Mouse (Mus musculus) heart, embryonic 15.5 days (tissue): ENCODE data around the gene Camk2b. TPM values are rescaled to one million over a fixed set of nuclear protein-coding genes. Genes with fewer than 3 reads are reported as not detected.
"Not testable (repeated sequence)": the region's sequence is repeated elsewhere in the genome, so short reads cannot be mapped to it uniquely, and the experiment has no call there.

ENCODE experiments used
- ATAC-seq: fragments of 200-750 bp; cut with Nextera tagmentation; replicated peaks from 2 replicates; pipeline ENCODE4 v1.8.0; 2017; ENCODE audit warnings: low read depth, moderate TSS enrichment; ENCODE audit not compliant: insufficient number of reproducible peaks, insufficient read depth, low FRiP score
- H3K27ac ChIP-seq: fragments of 300-500 bp; sonication (generic); 2 replicates; pipeline ENCODE4 v1.5.1; 2015; ENCODE audit warnings: mild to moderate bottlenecking, inconsistent platforms
- H3K27me3 ChIP-seq: fragments of 300-500 bp; sonication (generic); 2 replicates; pipeline ENCODE4 v1.6.1; 2015; ENCODE audit warnings: inconsistent platforms
- H3K36me3 ChIP-seq: fragments of 300-500 bp; sonication (generic); 2 replicates; pipeline ENCODE4 v1.6.1; 2015; ENCODE audit warnings: mild to moderate bottlenecking, inconsistent platforms
- H3K4me1 ChIP-seq: fragments of 300-500 bp; sonication (generic); replicated peaks from 2 replicates; pipeline ENCODE4 v1.6.1; 2015; ENCODE audit warnings: inconsistent platforms
- H3K4me2 ChIP-seq: fragments of 300-500 bp; sonication (generic); 2 replicates; pipeline ENCODE4 v1.6.1; 2015; ENCODE audit warnings: inconsistent platforms, mild to moderate bottlenecking, moderate library complexity
- H3K4me3 ChIP-seq: fragments of 300-500 bp; sonication (generic); 2 replicates; pipeline ENCODE4 v1.5.1; 2015; ENCODE audit warnings: mild to moderate bottlenecking, inconsistent platforms
- H3K9ac ChIP-seq: fragments of 300-500 bp; sonication (generic); 2 replicates; pipeline ENCODE4 v1.6.1; 2015; ENCODE audit warnings: mild to moderate bottlenecking, inconsistent platforms
- H3K9me3 ChIP-seq: fragments of 300-500 bp; sonication (generic); replicated peaks from 2 replicates; pipeline ENCODE4 v1.6.1; 2016; ENCODE audit warnings: inconsistent platforms
- WGBS: fragments of 180-500 bp; shearing (Covaris S2); methylation state at CpG from one replicate; pipeline ENCODE4 v1.1.7; 2015; ENCODE audit warnings: mixed read lengths; 5-methylcytosine and 5-hydroxymethylcytosine counted together
- polyA plus RNA-seq: library from polyadenylated mRNA; unstranded; fragments of >200 nt; fragmentation: Nextera tagmentation; extraction: Ambion mirVana; gene quantifications from 2 replicates; pipeline ENCODE4 v1.2.1, GENCODE M21; 2015

The Camk2b gene
- polyA plus RNA-seq, 1 experiment from 2014 or later = 2.8 TPM

DNA sequence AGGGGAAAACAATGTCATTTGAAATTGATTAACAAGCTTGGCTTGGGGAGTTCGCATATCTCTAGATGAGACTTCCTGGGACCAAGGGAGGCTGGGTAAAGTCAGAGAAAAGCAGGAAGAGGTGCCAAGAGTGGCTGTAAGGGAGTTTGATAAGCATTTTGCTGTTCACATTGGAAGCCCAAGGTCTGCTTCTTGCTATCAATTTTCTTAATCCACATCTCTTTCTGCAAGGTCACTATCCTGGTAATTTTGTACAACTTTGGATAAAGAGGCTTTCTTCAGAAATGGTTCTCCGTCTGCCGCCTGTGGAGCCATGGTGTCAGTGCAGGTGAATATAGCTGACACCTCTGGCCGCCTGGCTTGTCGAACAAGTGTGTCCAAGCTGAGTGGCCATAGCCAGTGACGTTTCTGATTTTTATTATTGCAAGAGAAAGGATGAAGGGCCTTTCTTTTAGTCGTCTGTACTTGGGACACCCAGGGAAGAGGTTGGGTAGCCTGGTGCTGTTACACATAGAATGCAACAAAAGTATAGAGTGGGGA, 111.1 kb downstream of the Camk2b start:
- H3K4me2 ChIP-seq = peak overlapping the region; percentile 84

GRCm38 (mm10) chr11:5954435-5954834, 111.7 kb downstream of the Camk2b start:
- peak overlapping the region; percentile 96; the same call in 1 of the 2 replicates for H3K27ac ChIP-seq
- no peaks in the 10 kb centered on the region for H3K27me3 ChIP-seq
- H3K36me3 ChIP-seq = no peaks in the 10 kb centered on the region
- H3K4me3 ChIP-seq = no peak overlapping the region
- peaks cover 42% of the 10 kb centered on the region for H3K4me1 ChIP-seq
- H3K4me2 ChIP-seq = peak overlapping the region; percentile 84; the same call in 1 of the 2 replicates
- 64% methylated on average over 5 of the region's 5 CpGs for WGBS
- H3K9ac ChIP-seq = no peak overlapping the region
- no peak for ATAC-seq
- H3K9me3 ChIP-seq = no peaks in the 10 kb centered on the region

More for the DNA sequence above, 111.1 kb downstream of the Camk2b start:
- peaks cover 2% of the 10 kb centered on the region; the same call in 1 of the 2 replicates for H3K36me3 ChIP-seq
- WGBS = 6% methylated on average over 7 of the region's 7 CpGs
- no peaks in the 10 kb centered on the region for H3K9me3 ChIP-seq
- peaks cover 38% of the 10 kb centered on the region for H3K4me1 ChIP-seq
- H3K27ac ChIP-seq = peak overlapping the region; percentile 96
- ATAC-seq = peak; percentile 34
- peak overlapping the region; percentile 92 for H3K9ac ChIP-seq
- H3K27me3 ChIP-seq = no peaks in the 10 kb centered on the region
- H3K4me3 ChIP-seq = peak overlapping the region; percentile 93

DNA sequence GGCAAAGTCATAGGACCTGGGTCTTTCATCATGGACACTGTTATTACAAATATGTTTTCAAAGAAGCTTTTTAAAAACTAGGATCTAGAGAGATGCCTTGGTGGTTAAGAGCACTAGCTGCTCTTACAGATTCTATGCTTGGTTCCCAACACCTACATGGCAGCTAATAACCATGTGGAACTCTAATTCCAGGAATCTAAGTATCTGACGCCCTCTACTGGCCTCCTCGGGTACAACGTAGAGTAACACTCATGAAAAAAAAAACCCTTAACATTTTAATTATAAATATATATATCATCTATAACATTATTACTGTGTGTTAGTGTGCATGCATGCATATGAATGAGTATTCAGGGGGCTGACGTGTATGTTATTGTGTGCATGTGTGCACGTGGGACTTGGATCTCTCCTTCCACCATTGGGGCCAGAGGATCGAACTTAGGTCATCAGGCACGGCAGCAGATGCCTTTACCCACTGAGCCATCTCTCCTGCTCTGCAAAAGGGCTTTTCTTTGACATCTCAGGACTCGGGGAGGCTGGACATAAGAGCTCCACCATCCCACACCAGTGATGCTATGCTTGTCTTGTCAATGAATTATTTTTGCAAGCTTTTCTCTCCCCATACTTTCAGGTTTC, 112.9 kb downstream of the Camk2b start:
- Histone ChIP-seq H3K9me3 (no peaks in the 10 kb centered on the region), H3K9ac (no peak overlapping the region), H3K36me3 (no peaks in the 10 kb centered on the region), H3K4me3 (no peak overlapping the region), H3K27me3 (no peaks in the 10 kb centered on the region), H3K27ac (peak overlapping the region; percentile 69; the same call in 1 of the 2 replicates), H3K4me1 (peaks cover 43% of the 10 kb centered on the region), H3K4me2 (no peak overlapping the region)
- no peak for ATAC-seq
- WGBS = 43% methylated on average over 8 of the region's 8 CpGs

GRCm38 (mm10) chr11:5952501-5952900, 113.7 kb downstream of the Camk2b start:
- Histone ChIP-seq H3K36me3 (no peaks in the 10 kb centered on the region), H3K4me3 (no peak overlapping the region), H3K27me3 (no peaks in the 10 kb centered on the region), H3K27ac (peak overlapping the region; percentile 69), H3K4me1 (peaks cover 42% of the 10 kb centered on the region), H3K9me3 (no peaks in the 10 kb centered on the region), H3K9ac (no peak overlapping the region), H3K4me2 (peak overlapping the region; percentile 5; the same call in 1 of the 2 replicates)
- 17% methylated on average over 5 of the region's 5 CpGs for WGBS
- ATAC-seq = no peak; the same call in 1 of the 2 replicates

DNA sequence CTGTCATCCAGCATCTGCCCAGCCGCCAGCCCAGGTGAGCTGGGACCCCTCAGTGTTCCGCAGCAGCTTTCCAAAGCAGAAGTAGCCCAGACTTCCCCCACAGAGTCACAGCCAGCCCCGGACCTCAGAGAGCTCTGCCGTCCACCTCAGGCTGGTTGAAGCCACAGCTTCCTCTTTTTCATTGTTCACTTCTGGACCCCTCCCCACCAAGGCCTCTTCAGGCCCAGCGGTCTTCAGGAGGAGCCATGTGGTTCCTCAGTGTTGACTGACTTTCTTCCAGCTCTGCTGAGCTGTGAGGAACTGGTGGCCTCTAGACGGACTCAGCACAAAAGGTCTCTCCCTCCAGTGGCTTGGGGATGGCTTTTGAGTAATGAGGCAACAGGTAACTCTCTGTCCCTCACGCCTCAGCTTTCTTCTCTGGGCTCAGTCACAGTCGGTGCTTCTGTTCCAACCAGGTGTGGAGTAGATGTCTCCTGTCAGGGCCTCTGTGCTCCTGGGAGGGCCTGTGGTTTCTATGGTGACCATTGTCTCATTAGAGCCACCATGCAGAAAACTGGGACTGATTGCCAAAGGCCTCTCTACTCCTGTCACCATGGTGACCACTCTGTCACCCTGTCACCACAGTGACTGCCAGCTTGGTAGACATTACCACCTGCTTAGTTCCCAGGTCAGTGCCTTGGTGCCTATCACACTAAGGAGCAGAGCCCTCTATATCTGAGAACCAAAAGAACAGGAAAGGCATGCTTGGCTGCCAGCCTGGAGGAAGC, 116.4 kb downstream of the Camk2b start, which contains the start of gene Gck:
Gene Gck, minus strand, starts transcription at position 496 of the 767 bp plus-strand sequence.
- H3K4me3 ChIP-seq = no peak within 1 kb of the TSS
- no peak within 1 kb of the TSS for H3K4me2 ChIP-seq
- no peaks in the 10 kb centered on the region for H3K9me3 ChIP-seq
- H3K27me3 ChIP-seq = no peaks in the 10 kb centered on the region
- 65% methylated on average over 8 of the region's 8 CpGs for WGBS
- ATAC-seq = no peak
- no peaks in the 10 kb centered on the region for H3K36me3 ChIP-seq
- peaks cover 24% of the 10 kb centered on the region for H3K4me1 ChIP-seq
- H3K27ac ChIP-seq = no peak within 1 kb of the TSS
- H3K9ac ChIP-seq = no peak within 1 kb of the TSS

- no peak overlapping the region for H3K4me2 ChIP-seq
- no peaks in the 10 kb centered on the region for H3K27me3 ChIP-seq
- peaks cover 23% of the 10 kb centered on the region for H3K4me1 ChIP-seq
- H3K9me3 ChIP-seq = no peaks in the 10 kb centered on the region
- no peak for ATAC-seq
- 49% methylated on average over 10 of the region's 10 CpGs for WGBS
- H3K36me3 ChIP-seq = no peaks in the 10 kb centered on the region
- H3K9ac ChIP-seq = no peak overlapping the region
- H3K4me3 ChIP-seq = no peak overlapping the region
- H3K27ac ChIP-seq = no peak overlapping the region
Measured at GRCm38 (mm10) chr11:5948546-5949250, 117.5 kb downstream of the Camk2b start.

DNA sequence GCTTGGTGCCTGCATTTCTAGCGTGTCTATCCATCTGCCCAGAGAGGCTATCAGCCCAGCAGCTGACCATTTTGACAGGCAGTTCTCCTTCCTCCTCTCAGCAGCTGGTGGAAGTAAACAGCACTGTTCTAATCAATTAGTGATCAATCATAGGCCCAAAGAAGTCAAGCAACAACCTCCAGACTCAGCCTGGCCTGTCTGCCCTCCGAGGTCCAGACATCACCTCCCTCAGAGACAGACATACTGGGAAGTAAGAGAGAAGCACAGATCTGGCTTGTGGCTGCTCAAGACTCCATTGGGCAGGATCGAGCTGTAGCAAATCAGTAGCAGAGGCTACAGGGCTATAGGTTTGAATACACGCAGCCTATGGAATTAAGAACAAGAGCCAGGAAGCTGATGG, 118.4 kb downstream of the Camk2b start:
- no peak overlapping the region for H3K9ac ChIP-seq
- H3K4me3 ChIP-seq = no peak overlapping the region
- H3K27me3 ChIP-seq = no peaks in the 10 kb centered on the region
- WGBS = 52% methylated on average over 4 of the region's 4 CpGs
- no peaks in the 10 kb centered on the region for H3K9me3 ChIP-seq
- H3K27ac ChIP-seq = no peak overlapping the region
- no peak for ATAC-seq
- no peak overlapping the region for H3K4me2 ChIP-seq
- no peaks in the 10 kb centered on the region for H3K36me3 ChIP-seq
- peaks cover 16% of the 10 kb centered on the region for H3K4me1 ChIP-seq

- no peak overlapping the region for H3K4me2 ChIP-seq
- H3K4me1 ChIP-seq = peaks cover 8% of the 10 kb centered on the region; the same call in 1 of the 2 replicates
- H3K4me3 ChIP-seq = no peak overlapping the region
- H3K9ac ChIP-seq = no peak overlapping the region
- no peaks in the 10 kb centered on the region for H3K27me3 ChIP-seq
- ATAC-seq = no peak
- H3K27ac ChIP-seq = no peak overlapping the region
- WGBS = 71% methylated on average over 2 of the region's 2 CpGs
- H3K36me3 ChIP-seq = no peaks in the 10 kb centered on the region
- H3K9me3 ChIP-seq = no peaks in the 10 kb centered on the region
Measured at GRCm38 (mm10) chr11:5945096-5945495, 121.1 kb downstream of the Camk2b start.

DNA sequence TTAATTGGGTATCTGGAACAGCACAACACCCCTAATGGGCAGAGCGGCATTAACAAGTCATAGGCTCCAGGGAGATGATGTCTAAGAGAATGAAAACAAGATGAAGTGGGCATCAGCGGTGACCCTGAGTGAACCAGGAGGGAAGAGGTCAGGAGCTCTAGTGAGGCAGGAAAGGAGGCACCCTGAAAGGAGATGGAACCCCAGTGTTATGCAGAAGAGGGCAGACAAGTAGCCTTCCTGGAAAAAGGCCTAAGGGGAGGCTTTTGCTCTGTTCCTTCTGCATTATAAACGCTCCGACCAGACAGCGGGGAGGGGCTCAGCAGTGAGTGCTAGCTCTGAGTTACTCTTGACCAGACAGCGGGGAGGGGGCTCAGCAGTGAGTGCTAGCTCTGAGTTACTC, 123.2 kb downstream of the Camk2b start:
- Histone ChIP-seq H3K4me3 (no peak overlapping the region), H3K27ac (no peak overlapping the region), H3K4me2 (no peak overlapping the region), H3K27me3 (no peaks in the 10 kb centered on the region), H3K9ac (no peak overlapping the region), H3K4me1 (no peaks in the 10 kb centered on the region), H3K9me3 (no peaks in the 10 kb centered on the region), H3K36me3 (no peaks in the 10 kb centered on the region)
- ATAC-seq = no peak
- 64% methylated on average over 6 of the region's 6 CpGs for WGBS

- H3K36me3 ChIP-seq, H3K4me2 ChIP-seq, H3K9me3 ChIP-seq, H3K27me3 ChIP-seq, ATAC-seq, H3K4me3 ChIP-seq, H3K4me1 ChIP-seq, H3K9ac ChIP-seq, H3K27ac ChIP-seq: not testable (repeated sequence)
- WGBS = 89% methylated on average over 11 of the region's 11 CpGs
Measured at GRCm38 (mm10) chr11:5934531-5934930, 131.6 kb downstream of the Camk2b start.

DNA sequence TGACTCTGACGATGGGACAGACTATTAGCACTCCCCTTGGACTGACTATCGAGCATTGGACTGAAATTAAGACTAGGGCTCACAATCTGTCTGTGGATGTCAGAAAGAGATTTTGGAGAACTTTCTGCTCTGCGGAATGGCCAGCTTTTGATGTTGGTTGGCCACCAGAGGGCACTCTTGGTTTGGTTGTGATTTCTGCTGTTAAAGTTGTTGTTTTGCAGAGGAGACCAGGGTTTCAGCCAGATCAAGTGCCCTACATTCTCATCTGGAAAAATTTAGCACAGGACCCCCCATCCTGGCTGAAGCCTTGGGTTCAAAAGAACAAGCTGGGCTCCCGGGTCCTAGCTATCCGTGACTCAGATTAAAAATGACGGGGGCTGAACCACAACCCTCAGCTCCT, 134.2 kb downstream of the Camk2b start:
- 90% methylated on average over 6 of the region's 6 CpGs for WGBS
- not testable (repeated sequence) for H3K27ac ChIP-seq, H3K9ac ChIP-seq, ATAC-seq, H3K9me3 ChIP-seq, H3K4me3 ChIP-seq, H3K4me2 ChIP-seq, H3K4me1 ChIP-seq, H3K27me3 ChIP-seq, H3K36me3 ChIP-seq
